Mouse (Mus musculus): ENCODE measurements around the gene Bpifb1.

DNA sequence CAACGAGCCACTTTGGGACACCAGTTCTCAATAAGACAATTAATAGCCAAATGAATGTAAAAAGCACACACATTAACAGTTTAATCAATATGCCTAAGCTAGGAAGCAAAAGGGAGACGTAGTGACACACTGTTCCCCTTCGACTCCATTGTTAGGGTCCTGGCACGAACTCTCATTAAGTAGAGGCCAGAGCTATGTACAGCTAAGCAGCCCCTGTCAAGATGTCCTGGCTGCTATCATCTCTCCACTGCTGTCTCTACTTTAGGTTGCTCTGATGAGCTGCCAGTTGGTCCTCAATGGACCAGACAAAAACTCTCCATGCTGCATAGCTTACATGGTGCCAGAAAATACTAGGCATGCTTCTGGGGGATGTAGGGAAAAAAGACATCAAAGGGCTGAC, 65.2 kb downstream of the Bpifb1 start:
- TF ChIP-seq TAL1 (IDR thresholded peaks at IDR 0.05; ENCODE audit: low read length) (no peak), GATA1 (IDR thresholded peaks at IDR 0.05; ENCODE audit: low read length) (no peak)
